Mouse (Mus musculus) cerebellum, adult (tissue): ENCODE results near the gene Hesx1.

Experiments
- ATAC-seq: cut with Nextera tagmentation; 2 replicates; pipeline ENCODE4 v1.9.2; 2017; ENCODE audit warnings: mild to moderate bottlenecking, moderate library complexity, mixed read lengths; ENCODE audit not compliant: insufficient number of reproducible peaks, low FRiP score, low TSS enrichment

Hesx1 gene

GRCm38 (mm10) chr14:27051511-27051895 lies 57.3 kb downstream of the Hesx1 start:
- ATAC-seq, result no peak
